Mouse (Mus musculus) urinary bladder, adult 2 months (tissue): ENCODE data around the gene Agbl4. TPM values are rescaled to one million over a fixed set of nuclear protein-coding genes. Genes with fewer than 3 reads are reported as not detected.
A peak's percentile ranks its signal among the peaks of the same experiment; 100 is the strongest.

Experiments used
- DNase-seq: peaks from one replicate; pipeline ENCODE4 v3.0.0; 2022; ENCODE audit warnings: low spot score
- polyA plus RNA-seq: library from polyadenylated mRNA; depleted of rRNA; stranded (reverse); fragments of >200 nt; gene quantifications from 2 replicates; pipeline ENCODE4 v1.2.3, GENCODE M21; 2012

Gene Agbl4
- polyA plus RNA-seq, 1 experiment = 0.04 TPM

GRCm38 (mm10) chr4:111383101-111383500 is 985.6 kb downstream of the Agbl4 start:
- DNase-seq = no peak

- DNase-seq = no peak
These were observed 993.3 kb downstream of the Agbl4 start for GRCm38 (mm10) chr4:111390736-111391135.

DNA sequence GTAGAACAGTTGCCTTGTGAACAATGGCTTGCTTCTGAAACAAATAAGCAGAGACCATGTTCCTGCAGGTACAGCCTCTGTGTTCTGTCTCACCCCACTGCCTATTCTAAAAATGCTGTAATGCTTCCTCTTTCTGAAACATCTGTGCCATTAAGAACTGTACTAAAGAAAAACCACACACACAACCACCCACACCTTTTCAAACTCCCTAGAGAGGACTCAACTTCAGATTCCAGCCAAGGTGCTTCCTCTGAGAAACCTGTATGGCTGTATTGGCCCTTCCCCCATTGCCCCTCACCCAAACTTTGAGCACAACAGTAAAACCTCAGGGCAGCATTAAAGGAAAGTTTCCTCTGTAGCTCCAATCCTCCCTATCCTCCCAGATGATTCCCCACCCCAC is 1002.3 kb downstream of the Agbl4 start:
- no peak for DNase-seq

GRCm38 (mm10) chr4:111400676-111401075 is 1003.2 kb downstream of the Agbl4 start:
- DNase-seq = no peak

DNA sequence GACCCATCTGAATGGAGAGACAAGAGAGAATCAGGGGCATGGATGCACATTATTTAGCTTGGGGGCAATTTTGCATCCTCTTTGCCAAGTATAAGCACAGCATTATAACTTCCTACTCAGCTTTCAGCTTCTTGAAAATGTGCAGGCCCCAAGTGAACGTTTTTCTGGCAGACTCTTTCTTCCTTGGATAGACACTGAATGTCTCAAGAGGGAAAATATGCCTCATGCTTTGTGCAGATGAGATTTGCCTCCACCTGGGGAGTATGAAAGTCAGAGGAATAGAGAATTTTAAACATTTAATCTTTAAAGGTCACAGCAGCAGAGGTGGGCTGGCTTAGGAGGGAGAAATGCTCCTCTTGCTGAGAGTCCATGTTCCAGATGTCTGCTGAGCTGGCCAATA is 1005.8 kb downstream of the Agbl4 start:
- no peak for DNase-seq

GRCm38 (mm10) chr4:111410731-111411130 is 1013.3 kb downstream of the Agbl4 start:
- DNase-seq = no peak

DNA sequence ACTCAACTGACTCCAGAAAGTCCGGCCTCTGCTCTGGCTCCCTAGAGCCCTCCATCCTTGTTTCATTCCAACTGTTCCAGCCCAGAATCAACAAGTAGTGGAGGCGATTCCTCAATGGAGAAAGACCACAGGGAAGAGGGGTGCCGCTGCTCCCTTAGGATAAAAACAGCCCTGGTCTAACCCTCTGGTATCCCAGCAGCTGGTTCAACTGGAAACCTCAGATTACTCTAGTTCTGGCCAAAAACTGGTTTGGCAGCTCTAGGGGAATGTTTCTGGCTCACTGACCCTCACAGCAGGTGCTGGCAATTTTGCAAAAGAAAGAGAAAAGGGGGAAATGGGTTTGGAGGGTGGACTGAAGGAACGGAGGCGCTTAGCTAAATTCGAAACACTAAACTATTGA is 1016.9 kb downstream of the Agbl4 start:
- no peak for DNase-seq

GRCm38 (mm10) chr4:111414818-111415488 is 1017.5 kb downstream of the Agbl4 start, which contains the start of gene Bend5:
Bend5 (plus strand) TSS chr4:111415006.
- peak; percentile 57 for DNase-seq

GRCm38 (mm10) chr4:111416126-111416525 is 1018.7 kb downstream of the Agbl4 start:
- DNase-seq = no peak

GRCm38 (mm10) chr4:111416551-111416950 is 1019.1 kb downstream of the Agbl4 start:
- DNase-seq = no peak

- DNase-seq = no peak
These were observed 1020.3 kb downstream of the Agbl4 start for GRCm38 (mm10) chr4:111417716-111418115.

DNA sequence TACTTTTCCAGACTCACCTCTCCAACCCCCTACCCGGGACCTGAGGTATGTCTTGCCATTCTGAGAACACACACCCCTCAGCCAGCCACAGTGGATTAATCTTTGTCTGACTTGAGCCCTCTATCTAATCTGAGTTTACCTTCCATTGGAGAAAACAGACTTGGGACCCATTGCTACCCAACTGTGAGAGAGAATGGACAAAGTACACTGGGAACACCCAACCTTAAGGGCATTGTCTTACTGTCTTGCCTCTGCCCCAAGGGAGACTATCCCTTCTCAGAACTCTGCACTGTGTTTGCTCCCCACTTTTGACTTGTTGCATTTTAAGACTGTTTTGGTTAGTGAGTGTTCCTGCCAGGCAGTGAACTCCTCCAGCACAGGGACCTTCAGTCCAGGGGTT is 1022.0 kb downstream of the Agbl4 start:
- DNase-seq = no peak

GRCm38 (mm10) chr4:111420031-111420430 is 1022.6 kb downstream of the Agbl4 start:
- no peak for DNase-seq

GRCm38 (mm10) chr4:111420955-111421354 is 1023.5 kb downstream of the Agbl4 start:
- no peak for DNase-seq

DNA sequence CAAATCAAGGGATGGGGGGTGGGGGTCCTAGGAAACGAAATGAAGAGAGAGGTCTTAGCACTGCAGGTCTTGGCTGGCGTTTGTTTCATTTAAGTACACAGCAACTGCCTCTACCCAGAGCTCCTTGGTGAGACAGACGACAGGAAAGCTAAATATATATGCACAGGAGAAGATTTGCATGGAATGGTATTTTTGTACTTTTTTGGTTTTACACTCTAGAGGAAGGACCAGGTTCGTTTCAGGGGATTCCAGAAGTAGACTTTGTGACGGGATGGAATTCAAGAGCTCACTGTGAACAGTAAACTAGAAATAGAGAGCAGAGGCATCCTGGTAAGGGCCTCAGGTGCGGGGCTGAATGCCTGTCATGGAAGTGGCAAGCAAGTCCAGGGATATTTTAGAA is 1024.3 kb downstream of the Agbl4 start:
- DNase-seq = no peak

- no peak for DNase-seq
These were observed 1027.0 kb downstream of the Agbl4 start for GRCm38 (mm10) chr4:111424371-111424950.

GRCm38 (mm10) chr4:111425170-111425569 is 1027.7 kb downstream of the Agbl4 start:
- no peak for DNase-seq

DNA sequence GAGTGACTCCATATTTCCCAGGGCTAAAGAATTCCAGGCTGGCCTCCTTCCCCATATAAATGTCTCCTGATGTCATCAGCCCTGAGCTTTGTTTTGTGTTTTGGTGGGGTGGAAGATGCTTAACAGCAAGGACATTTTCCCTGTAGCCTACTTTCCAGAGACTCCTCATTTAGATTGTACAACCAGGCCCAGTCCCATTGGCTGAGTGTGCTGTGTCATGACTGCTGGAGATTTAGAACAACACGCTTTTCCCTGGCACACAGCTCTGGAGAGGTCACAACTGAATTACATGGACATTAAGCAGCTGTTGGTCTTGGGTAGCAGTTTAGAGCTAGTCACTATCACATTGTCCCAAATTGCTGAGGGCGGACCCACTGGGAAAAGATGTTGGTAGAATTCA is 1033.7 kb downstream of the Agbl4 start:
- DNase-seq = no peak

GRCm38 (mm10) chr4:111432013-111432412 is 1034.6 kb downstream of the Agbl4 start:
- DNase-seq = no peak

DNA sequence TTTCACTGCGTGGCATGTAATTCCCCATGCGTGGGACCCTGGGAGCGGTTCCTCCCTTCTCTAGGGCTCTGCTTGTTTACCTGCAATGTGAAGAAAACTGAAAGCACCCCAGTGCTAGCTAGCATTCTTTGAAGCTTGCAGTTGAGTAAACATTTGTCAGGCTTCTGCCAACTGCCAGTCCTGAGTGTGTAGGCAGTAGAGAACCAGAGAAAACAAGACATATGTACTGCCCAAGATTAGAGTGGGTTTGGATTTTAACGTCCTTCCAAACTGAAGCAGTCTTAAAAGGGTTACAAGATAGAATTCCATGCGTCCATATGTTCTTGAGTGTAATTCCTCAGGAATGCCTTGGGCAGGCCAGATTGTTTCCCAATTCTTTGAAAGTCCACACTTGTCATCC is 1035.0 kb downstream of the Agbl4 start:
- no peak for DNase-seq

DNA sequence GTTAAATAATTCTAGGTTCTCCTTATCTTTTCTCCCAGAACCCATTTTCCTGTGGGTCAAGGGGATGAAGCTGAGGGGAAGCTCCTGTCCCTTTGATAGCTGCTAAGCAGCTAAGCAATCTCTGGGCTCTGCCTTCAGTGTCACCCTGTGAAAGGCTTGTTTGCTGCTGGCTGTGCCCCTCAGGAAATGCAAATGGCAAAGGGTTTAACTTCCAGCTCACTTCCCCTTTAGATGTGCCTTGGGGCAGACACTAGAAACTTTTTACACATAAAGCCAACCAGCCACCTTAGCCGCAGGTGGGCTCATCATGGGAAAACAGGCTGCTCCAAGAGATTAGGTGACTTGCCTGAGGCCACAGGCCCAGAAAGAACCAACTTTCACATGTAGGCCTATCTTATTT is 1044.2 kb downstream of the Agbl4 start:
- no peak for DNase-seq

DNA sequence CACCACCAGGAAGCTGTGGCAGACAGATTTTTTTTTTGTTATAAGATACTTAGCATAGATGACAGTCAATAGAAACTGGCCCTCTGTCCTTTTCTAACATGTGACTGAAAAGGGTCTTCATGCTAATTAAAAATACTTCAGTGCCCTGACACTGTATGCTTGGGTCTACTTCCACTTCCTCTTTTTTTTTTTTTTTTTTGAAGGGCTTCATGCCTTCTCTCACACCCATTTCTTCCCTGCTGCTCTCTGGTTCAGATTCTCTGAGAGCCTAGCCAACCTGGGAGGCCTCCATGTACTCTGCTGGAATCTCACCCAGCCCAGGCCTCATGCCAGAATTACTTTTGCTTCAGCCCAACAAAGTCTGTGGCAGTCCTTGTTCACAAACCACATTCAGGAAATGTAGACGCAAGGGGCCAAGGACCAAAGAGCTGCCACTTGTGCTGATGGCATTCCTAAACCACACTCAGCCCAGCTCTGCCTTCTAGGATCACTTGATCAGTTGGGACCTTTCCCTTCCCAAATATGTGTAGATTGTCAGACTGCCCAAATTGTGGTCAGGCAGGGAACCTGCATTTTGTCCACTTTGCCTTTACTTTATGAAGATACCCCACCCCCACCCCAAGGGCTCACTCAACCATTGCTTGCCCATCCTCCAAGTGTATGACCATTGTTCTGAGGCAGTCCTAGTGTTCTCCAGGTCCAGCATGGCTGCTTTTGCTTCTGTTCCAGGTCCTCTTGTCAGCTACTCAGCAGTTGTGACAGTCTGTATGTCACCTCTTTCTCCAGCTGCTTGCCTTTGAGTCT is 1045.2 kb downstream of the Agbl4 start:
- DNase-seq = no peak
